Mouse (Mus musculus) intestine, embryonic 15.5 days (tissue): Measurements from ENCODE around the gene Smc1b. TPM values are rescaled to one million over a fixed set of nuclear protein-coding genes. Genes with fewer than 3 reads are reported as not detected.
A peak's percentile ranks its signal among the peaks of the same experiment; 100 is the strongest.

Source experiments
- ATAC-seq: fragments of 200-750 bp; cut with Nextera tagmentation; 2 replicates; pipeline ENCODE4 v1.8.0; 2017; ENCODE audit warnings: moderate TSS enrichment, moderate library complexity
- H3K27ac ChIP-seq: fragments of 300-500 bp; sonication (generic); 2 replicates; pipeline ENCODE4 v1.5.1; 2015; ENCODE audit warnings: mild to moderate bottlenecking, inconsistent platforms
- H3K27me3 ChIP-seq: fragments of 300-500 bp; sonication (generic); replicated peaks from 2 replicates; pipeline ENCODE4 v1.6.1; 2015; ENCODE audit warnings: inconsistent platforms
- H3K36me3 ChIP-seq: fragments of 300-500 bp; sonication (generic); 2 replicates; pipeline ENCODE4 v1.6.1; 2015; ENCODE audit warnings: inconsistent platforms
- H3K4me1 ChIP-seq: fragments of 300-500 bp; sonication (generic); replicated peaks from 2 replicates; pipeline ENCODE4 v1.6.1; 2015; ENCODE audit warnings: inconsistent platforms
- H3K4me2 ChIP-seq: fragments of 300-500 bp; sonication (generic); replicated peaks from 2 replicates; pipeline ENCODE4 v1.6.1; 2015; ENCODE audit warnings: mild to moderate bottlenecking, inconsistent platforms
- H3K4me3 ChIP-seq: fragments of 300-500 bp; sonication (generic); replicated peaks from 2 replicates; pipeline ENCODE4 v1.5.1; 2015; ENCODE audit warnings: inconsistent platforms
- H3K9ac ChIP-seq: fragments of 300-500 bp; sonication (generic); 2 replicates; pipeline ENCODE4 v1.6.1; 2015; ENCODE audit warnings: inconsistent platforms
- H3K9me3 ChIP-seq: fragments of 300-500 bp; sonication (generic); 2 replicates; pipeline ENCODE4 v1.6.1; 2016; ENCODE audit warnings: inconsistent platforms
- WGBS: fragments of 180-500 bp; shearing (Covaris S2); methylation state at CpG from one replicate; pipeline ENCODE4 v1.1.7; 2015; 5-methylcytosine and 5-hydroxymethylcytosine counted together
- polyA plus RNA-seq: library from polyadenylated mRNA; unstranded; fragments of >200 nt; fragmentation: Nextera tagmentation; extraction: Ambion mirVana; gene quantifications from 2 replicates; pipeline ENCODE4 v1.2.1, GENCODE M21; 2015

Smc1b gene
- 0.11 and 0.21 TPM in 2 replicates for polyA plus RNA-seq

DNA sequence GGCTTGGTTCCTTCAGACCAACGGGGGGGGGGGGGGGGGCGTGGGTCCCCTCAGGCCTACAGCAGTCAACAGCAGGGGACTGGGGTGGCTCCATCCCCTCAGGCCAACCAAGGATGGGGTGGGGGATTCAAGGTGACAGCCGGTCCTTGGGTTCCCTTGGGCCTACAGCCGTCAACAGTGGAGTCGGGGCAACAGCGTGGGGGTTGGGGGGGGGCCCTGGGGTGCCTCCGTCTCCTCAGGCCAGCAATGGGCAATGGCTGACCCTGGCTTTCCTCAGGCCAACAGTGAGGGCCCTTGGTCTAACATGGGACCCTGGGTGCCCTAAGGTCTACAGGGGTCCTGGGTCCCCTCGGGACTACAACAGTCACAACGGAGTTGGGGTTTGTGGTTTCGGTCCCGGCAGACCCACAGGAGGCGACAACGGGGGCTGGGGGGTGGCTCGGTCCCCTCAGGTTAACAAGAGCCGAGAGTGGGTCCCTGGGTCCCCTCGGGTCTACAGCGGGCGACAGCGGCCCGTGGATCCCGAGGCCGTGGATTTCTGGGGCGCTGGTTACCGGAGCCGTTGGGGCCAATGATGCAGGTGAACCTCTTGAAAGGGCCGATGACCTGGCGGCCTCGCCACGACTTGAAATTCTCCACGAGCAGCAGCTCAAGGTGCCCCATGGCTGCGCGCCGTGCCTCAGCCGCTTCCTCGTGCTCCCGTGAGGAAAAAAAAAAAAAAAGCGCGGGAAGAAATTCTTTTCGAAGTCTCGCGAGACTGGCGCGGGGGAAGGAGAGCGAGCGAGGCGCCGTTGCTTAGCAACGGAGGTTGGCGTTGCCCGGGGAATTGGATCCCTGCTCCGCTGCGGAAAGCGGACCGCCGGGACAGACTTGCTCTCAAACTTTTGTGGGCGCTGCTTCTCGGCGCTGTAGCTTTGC is at the start of gene Smc1b, which contains the start of gene Ribc2:
Gene Smc1b (minus strand): TSS at position 690 of the 918 bp plus-strand sequence.
Gene Ribc2 (plus strand): TSS at position 804 of the 918 bp plus-strand sequence.
- ATAC-seq: peak; percentile 47
- 30% methylated on average over 57 of the region's 58 CpGs for WGBS
- Histone ChIP-seq H3K36me3 (no peaks in the 10 kb centered on the region), H3K9me3 (no peaks in the 10 kb centered on the region), H3K9ac (no peak within 1 kb of the TSS), H3K27me3 (no peaks in the 10 kb centered on the region), H3K4me1 (peaks cover 11% of the 10 kb centered on the region; the same call in 1 of the 2 replicates), H3K27ac (no peak within 1 kb of the TSS), H3K4me2 (peak within 1 kb of the TSS; percentile 67), H3K4me3 (peak within 1 kb of the TSS; percentile 27)

DNA sequence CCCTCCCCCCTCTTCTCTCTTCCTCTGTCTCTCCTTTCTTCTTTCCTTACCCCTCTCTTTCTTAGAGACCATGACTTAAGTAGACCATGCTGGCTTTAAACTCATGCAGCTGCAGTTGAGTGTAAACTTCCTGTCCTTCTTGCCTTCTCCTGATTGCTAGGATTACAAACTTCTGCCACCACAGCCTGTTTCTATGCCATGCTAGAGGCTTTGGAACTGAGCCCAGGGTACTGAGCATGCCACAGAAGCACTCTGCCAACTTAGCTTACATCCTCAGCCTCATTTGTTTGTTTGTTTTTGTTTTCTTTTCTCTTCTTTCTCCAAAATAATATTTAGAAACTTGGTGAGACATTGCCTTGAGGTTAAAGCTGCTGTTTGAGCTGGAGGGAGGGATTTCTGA is 48.6 kb upstream of the Smc1b start:
- no peaks in the 10 kb centered on the region for H3K9me3 ChIP-seq
- no peaks in the 10 kb centered on the region for H3K27me3 ChIP-seq
- ATAC-seq: no peak
- H3K9ac ChIP-seq: no peak overlapping the region
- 0 out of 2 replicates have a peak, but pooled peaks cover 3% of the 10 kb centered on the region for H3K4me1 ChIP-seq
- peak overlapping the region; percentile 66 for H3K27ac ChIP-seq
- no peaks in the 10 kb centered on the region for H3K36me3 ChIP-seq
- H3K4me2 ChIP-seq: no peak overlapping the region
- no peak overlapping the region for H3K4me3 ChIP-seq

DNA sequence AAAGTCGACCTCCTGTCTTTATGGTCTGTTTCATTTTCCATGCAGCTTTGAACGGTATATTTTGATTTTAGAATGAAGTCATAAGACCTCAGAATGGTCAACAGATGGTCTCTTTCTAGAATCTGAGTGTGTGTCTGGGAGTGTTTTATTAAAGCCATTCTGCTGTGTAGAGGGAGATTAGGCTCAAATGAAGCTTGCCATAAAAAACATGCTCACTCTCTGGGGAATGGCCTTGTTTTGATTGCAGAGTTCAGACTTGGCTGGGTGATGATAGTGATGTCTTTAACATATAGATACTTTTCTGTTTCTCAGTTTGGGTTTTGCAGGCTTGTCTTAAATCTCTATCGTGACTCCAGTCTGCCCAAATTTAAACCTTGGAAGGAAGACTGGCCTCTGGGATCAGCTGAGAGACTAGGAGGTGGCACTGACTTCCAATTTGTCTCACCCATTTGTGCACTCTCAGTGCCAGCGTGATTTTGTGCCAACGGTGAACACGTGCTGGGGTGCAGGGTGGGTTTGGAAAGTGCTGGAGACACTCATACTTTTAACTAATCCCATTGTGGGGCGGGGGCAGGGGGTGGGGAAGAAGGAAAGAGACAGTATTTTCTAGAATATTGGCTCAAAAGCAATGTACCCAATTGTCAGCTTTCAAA is 47.9 kb upstream of the Smc1b start:
- Histone ChIP-seq H3K9ac (no peak overlapping the region), H3K4me2 (no peak overlapping the region), H3K4me3 (no peak overlapping the region), H3K27me3 (no peaks in the 10 kb centered on the region), H3K4me1 (0 out of 2 replicates have a peak, but pooled peaks cover 3% of the 10 kb centered on the region), H3K9me3 (no peaks in the 10 kb centered on the region), H3K36me3 (no peaks in the 10 kb centered on the region), H3K27ac (peak overlapping the region; percentile 66)
- WGBS: 63% methylated on average over 7 of the region's 7 CpGs
- ATAC-seq: no peak

DNA sequence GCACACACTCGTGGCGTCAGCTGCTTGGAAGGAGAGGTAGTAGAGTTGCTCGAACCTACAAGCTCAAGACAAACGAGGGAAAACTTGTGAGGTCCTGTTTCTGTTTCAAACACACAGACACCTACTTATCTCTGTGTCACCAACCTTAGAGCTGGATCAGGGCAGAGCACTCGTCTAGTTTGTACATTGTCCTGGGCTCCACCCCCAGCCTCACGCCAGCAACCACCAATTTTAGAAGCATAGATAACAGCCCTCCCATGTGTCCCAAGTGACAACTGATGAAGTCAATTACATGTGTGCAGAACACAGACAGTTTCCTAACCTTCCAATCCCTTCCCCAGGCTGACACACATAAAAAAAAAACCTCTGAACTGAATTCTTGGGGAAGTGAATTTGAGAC is 46.4 kb upstream of the Smc1b start:
- no peak overlapping the region for H3K9ac ChIP-seq
- H3K9me3 ChIP-seq: no peaks in the 10 kb centered on the region
- H3K4me1 ChIP-seq: peaks cover 10% of the 10 kb centered on the region; the same call in 1 of the 2 replicates
- no peak overlapping the region for H3K4me3 ChIP-seq
- WGBS: 64% methylated on average over 6 of the region's 6 CpGs
- H3K27me3 ChIP-seq: no peaks in the 10 kb centered on the region
- no peak for ATAC-seq
- no peaks in the 10 kb centered on the region for H3K36me3 ChIP-seq
- H3K4me2 ChIP-seq: no peak overlapping the region
- H3K27ac ChIP-seq: no peak overlapping the region

DNA sequence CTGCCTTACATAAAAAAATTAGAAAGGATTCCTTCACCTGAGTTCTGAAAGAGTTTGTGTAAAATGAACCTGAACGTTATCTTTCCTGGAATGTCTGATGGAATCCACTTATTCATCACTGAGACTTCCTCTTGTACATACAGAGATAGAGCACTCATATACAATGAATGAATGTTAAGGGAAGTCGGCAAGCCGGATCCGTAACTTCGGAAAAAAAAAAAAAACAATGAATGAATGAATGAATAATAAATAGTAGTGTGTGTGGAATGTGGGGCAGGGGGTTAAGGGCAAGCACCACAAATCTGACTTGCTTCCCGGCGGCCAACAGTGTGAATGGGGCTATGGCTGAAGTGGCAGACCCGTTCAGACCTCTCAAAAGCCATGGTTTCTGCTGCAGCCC is 45.8 kb upstream of the Smc1b start:
- ATAC-seq: no peak

DNA sequence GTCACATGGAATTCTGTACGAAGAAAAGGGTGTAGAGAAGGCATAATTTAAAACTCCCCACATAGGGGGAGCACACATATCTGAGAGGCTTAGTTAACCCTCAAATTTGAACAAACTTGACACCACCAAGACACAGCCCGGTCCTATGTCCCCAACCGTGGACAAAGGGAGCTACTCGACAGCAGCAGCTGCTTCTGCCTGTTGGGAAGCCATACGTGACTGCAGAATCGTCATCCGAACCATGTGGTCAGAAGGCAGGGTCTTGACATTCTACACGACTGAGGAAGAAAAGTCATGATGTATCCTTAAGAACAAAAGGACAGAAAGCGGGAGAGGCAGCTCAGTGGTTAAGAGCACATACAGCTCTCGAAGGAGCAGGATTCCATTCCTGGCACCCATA is 42.3 kb upstream of the Smc1b start:
- no peak for ATAC-seq
- peak overlapping the region; percentile 48; the same call in 1 of the 2 replicates for H3K27ac ChIP-seq
- WGBS: 58% methylated on average over 10 of the region's 10 CpGs
- no peaks in the 10 kb centered on the region for H3K9me3 ChIP-seq
- H3K36me3 ChIP-seq: no peaks in the 10 kb centered on the region
- H3K4me1 ChIP-seq: peaks cover 8% of the 10 kb centered on the region; the same call in 1 of the 2 replicates
- H3K4me3 ChIP-seq: no peak overlapping the region
- no peak overlapping the region for H3K9ac ChIP-seq
- no peak overlapping the region for H3K4me2 ChIP-seq
- no peaks in the 10 kb centered on the region for H3K27me3 ChIP-seq

More for the DNA sequence above, 45.8 kb upstream of the Smc1b start:
- Histone ChIP-seq H3K4me2 (no peak overlapping the region), H3K4me1 (peaks cover 12% of the 10 kb centered on the region; the same call in 1 of the 2 replicates), H3K36me3 (no peaks in the 10 kb centered on the region), H3K27ac (no peak overlapping the region), H3K4me3 (no peak overlapping the region), H3K9ac (no peak overlapping the region), H3K9me3 (no peaks in the 10 kb centered on the region), H3K27me3 (no peaks in the 10 kb centered on the region)
- 74% methylated on average over 8 of the region's 8 CpGs for WGBS

DNA sequence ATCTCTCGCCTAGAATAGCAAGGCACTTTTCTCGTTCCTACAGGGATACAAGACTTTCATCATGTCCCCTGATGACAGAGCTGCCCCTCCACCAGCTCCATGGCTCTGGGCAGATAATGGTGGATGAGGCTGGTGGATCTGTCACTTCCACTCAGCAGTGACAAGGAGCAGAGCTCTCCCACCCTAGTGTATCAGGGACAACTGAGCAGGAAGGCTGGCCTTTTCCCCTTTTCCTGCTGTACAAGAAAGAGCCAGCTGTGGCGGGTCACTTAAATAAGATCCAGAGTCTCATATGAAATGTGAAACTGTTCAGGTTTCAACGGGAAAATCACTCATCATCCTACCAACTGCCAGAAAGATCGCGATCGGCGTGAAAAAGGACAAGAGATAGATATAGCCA is 41.7 kb upstream of the Smc1b start:
- Histone ChIP-seq H3K27me3 (no peaks in the 10 kb centered on the region), H3K27ac (peak overlapping the region; percentile 48; the same call in 1 of the 2 replicates), H3K9ac (no peak overlapping the region), H3K36me3 (no peaks in the 10 kb centered on the region), H3K4me1 (peaks cover 8% of the 10 kb centered on the region; the same call in 1 of the 2 replicates), H3K4me3 (no peak overlapping the region), H3K9me3 (no peaks in the 10 kb centered on the region), H3K4me2 (no peak overlapping the region)
- peak; percentile 47; the same call in 1 of the 2 replicates for ATAC-seq
- 46% methylated on average over 8 of the region's 8 CpGs for WGBS

DNA sequence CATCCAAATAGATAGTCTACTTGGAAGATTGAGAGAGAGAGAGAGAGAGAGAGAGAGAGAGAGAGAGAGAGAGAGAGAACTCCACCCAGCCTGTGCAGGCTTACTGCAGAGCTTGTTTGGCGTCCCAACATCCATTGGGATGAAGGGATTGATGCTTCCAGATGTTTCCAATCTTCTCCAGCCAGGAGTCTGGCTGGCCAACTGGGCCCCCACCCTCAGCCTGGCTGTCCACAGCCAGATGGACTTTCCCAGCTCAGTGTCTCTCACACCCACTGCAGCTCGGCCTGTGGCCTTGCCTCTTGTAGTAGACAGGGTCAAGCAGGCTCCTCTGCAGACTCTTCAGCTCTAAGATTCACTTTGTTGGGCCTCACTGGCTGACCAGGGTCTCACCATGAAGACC is 40.3 kb upstream of the Smc1b start:
- Histone ChIP-seq H3K36me3 (no peaks in the 10 kb centered on the region), H3K9me3 (no peaks in the 10 kb centered on the region), H3K4me2 (no peak overlapping the region), H3K9ac (no peak overlapping the region), H3K27me3 (no peaks in the 10 kb centered on the region), H3K4me1 (peaks cover 12% of the 10 kb centered on the region; the same call in 1 of the 2 replicates), H3K4me3 (no peak overlapping the region), H3K27ac (no peak overlapping the region; the same call in 1 of the 2 replicates)
- WGBS: 43% methylated on average over 2 of the region's 2 CpGs
- ATAC-seq: peak; percentile 43; the same call in 1 of the 2 replicates

DNA sequence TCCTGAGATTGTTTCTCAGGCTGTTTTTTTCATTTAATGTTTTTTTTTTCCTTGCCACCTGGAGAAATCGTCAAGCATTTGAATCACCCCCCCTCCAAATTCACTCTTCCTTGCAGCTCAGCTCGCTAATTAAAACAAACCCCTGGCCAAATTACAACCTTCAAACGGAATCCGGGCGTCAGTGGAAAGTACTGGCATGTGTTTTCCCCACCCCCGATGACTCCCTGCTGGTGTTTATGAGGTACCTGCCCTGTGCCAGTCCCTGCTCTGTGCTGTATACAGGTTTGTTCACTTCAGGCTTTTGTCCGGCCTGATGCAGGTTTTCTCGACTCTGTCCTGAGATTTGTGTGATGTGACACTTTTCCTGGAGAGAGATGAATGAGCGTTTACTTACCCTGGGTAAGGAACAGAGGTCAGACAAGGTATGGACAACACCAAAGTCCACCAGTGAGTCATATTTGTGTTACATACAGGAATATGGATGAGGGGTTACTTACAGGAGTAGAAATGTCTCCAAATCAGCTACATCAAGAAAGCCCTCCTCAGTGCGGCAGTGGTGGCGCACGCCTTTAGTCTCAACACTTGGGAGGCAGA is 35.4 kb upstream of the Smc1b start:
- WGBS: 57% methylated on average over 12 of the region's 12 CpGs
- Histone ChIP-seq H3K36me3 (no peaks in the 10 kb centered on the region), H3K9me3 (no peaks in the 10 kb centered on the region), H3K27me3 (no peaks in the 10 kb centered on the region), H3K9ac (no peak overlapping the region), H3K4me1 (peaks cover 20% of the 10 kb centered on the region), H3K4me2 (no peak overlapping the region), H3K27ac (no peak overlapping the region), H3K4me3 (no peak overlapping the region)
- ATAC-seq: no peak

DNA sequence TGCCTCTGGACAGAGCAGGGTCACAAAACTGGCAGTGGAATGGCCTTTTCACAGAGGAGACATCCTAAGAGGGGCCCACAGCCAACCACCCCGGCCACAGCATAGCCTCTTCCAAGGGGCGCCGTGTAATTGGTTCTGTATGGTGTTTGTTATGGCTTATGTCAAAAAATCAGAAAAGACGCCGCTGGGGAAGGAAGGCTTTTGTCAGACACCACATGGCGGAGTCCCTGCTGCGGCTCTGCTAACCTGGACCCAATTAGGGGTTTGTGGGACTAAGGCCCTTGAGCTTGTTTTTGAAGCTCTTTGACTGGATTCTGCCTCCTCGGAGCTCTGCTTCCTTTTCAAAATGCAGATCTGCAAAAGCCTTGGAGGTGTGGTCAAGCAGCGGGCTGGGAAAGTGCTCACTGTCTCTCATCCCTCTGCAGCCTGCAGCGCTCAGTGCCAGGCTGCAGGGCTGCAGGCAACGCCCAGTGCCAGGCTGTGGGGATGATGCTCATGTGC is 34.7 kb upstream of the Smc1b start:
- H3K4me3 ChIP-seq: no peak overlapping the region
- no peaks in the 10 kb centered on the region for H3K27me3 ChIP-seq
- H3K4me2 ChIP-seq: no peak overlapping the region
- no peak for ATAC-seq
- peaks cover 20% of the 10 kb centered on the region for H3K4me1 ChIP-seq
- H3K9me3 ChIP-seq: no peaks in the 10 kb centered on the region
- WGBS: 44% methylated on average over 11 of the region's 11 CpGs
- no peaks in the 10 kb centered on the region for H3K36me3 ChIP-seq
- H3K27ac ChIP-seq: no peak overlapping the region
- no peak overlapping the region; the same call in 1 of the 2 replicates for H3K9ac ChIP-seq

DNA sequence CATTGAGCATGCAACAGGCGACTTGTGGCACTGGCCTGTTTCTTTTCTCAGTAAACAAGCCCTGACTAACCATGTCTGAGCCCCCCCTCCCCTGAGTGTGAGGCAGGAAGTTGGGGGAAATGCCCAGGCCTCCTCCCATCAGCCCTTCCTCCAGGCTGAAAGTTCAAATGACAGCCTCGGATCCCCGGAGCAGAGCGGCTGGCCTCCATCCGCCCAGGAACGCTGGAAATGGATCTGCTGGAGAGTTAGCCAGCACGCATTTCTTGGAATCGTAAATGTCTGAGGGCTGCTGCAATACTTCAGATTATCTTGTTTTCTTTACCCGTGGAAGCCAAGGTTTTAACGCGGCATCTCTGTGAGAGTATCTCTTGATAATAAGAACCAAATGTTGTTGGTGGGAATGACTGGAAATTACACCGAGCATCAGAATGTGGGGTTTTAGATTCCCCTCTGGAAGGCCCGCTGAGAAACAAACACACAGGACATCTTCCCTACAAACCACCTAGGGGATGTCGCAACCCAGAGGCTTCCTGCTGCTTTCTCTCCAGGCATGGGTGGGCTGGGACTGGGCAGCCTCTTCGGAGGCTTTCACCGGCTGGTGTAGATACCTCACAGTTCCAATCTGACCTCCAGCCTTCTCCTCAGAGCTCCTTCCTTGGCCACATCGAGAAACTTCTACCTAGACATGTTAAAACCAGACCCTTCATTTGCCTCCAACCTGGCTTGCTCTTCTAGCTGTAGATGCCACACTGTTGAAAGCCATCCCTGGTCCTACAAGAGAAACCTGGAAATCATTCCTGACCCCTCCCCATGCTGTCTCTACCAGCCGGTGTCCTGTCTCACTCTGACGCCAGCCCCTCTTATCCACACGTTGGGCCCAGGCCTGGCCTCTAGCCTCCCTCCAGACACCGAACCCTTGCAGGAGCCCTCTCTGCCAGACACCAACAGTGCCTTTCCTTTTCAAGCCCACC is 31.2 kb upstream of the Smc1b start:
- no peaks in the 10 kb centered on the region for H3K36me3 ChIP-seq
- ATAC-seq: peak; percentile 48; the same call in 1 of the 2 replicates
- H3K27ac ChIP-seq: peak overlapping the region; percentile 51
- H3K4me3 ChIP-seq: no peak overlapping the region
- no peak overlapping the region for H3K4me2 ChIP-seq
- peaks cover 20% of the 10 kb centered on the region for H3K4me1 ChIP-seq
- WGBS: 37% methylated on average over 21 of the region's 21 CpGs
- no peak overlapping the region for H3K9ac ChIP-seq
- no peaks in the 10 kb centered on the region for H3K9me3 ChIP-seq
- no peaks in the 10 kb centered on the region for H3K27me3 ChIP-seq
